Mouse (Mus musculus): ENCODE measurements around the gene Hapln4.
"Not testable (repeated sequence)": the region's sequence is repeated elsewhere in the genome, so short reads cannot be mapped to it uniquely, and the experiment has no call there.

Hapln4 gene

DNA sequence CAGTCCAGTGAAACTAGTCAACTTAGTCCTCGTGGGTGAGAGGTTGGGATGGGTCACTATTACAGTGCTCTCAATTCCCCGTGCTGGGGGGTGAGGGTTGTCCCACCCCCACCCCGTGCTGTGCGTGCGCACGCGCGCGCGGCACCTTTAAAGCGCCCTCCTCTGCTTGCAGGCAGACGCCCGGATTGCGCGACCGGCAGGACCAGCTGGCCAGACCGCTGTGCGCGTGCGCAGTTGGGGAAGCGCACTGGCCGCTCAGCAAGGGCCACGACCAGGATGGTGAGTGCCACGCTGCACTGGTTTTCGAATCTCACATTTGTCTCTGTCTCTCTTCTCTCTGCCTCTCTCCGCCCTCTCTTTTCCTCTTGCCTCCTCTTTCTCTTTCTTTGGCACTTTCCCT, at the start of gene Hapln4:
Hapln4 (plus strand) TSS at position 173 of the 400 bp plus-strand sequence.
- DNase-seq = peak; percentile 13

DNA sequence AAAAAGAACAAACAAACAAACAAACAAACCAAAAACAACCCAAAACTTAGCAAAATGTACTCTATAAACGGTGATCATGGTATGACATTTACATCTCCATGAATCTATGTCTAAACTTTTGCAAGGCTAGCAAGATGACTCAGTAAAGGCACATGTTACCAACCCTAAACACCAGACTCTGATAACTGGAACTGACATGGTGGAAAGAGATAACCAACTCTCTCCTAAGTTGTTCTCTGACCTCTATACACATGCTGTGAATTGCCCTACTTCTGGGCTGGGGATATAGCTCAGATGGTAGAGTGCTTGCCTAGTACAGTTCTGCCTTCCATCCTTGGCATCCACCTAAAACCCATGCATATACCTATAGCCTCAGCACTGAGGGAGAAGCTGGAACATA, 45.3 kb upstream of the Hapln4 start:
- no peak for DNase-seq

DNA sequence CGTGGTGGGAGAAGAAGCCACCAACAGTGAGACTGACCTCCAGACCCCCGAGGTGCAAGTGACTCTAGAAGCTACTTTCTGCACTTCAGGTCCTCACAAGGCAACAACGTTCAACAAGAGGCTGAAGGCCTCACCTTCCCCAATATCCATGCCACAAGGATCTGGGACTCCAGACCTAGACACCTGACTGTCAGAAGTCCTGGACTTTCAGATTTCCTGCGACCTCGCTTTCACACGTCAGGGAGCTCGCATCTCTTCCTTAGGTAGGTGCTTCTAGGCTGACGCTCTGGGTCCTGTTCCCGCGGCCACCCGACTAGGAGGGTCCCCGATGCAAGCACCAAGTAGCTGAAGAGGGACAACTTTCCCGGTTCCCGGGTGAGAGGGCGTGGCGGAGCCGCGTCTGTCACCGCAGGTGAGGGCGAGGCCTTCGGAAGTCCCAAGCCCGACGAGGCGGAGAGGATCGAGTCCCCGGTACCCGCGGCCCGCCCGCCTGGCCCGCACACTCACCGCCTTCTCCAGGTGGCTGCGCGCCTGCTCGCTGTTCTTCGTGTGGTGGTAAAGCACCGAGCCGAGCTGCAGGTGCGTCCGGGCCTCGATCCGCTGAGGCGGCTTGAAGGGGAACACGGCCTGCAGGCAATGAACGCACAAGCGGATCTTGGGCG, 41.2 kb upstream of the Hapln4 start:
- peak; percentile 35 for DNase-seq

DNA sequence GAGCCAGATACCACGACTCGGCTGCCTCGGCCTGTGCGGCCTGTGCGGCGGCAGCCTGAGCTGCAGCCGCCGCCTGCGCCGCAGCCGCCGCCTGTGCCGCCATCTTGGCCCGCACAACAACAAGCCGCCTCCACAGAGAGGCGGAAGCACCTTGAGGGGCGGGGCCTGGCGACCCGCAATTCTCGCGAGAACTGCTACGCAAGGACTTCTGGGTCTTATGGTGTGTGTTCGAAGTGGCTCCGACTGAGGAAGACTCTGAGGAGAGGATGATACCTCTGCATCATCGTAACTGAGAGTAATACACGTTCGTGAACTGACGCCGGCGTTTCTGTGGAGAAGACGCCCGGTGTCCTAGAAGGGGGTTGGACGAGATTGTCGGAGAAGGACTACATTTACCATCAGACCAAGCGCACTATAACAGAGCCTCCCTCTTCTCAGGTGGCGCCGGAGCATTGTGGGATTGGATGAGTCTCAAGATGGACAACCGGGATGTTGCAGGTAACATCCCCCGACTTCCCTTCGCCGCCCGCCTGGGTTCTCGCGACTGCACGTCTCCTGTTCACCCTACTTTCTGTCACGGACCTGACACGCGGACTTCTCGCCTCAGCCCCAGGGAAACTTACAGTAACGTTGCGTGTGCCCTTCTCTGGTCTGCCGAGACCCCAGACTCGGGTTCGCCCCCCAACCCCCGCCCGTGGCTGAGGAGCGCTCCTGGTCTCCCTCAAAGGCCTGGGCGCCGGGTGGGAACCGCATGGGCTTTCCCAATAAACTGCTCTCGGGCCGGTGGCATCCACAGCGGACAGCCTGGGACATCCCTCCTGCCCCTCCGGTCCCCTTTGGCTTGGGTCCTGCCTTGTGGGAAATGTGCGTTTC, 40.4 kb upstream of the Hapln4 start, which contains the start of the genes Mau2 and Sugp1:
Mau2 (minus strand) TSS at position 152 of the 873 bp plus-strand sequence.
Sugp1 (plus strand) TSS at position 231 of the 873 bp plus-strand sequence.
- DNase-seq = peak; percentile 98

DNA sequence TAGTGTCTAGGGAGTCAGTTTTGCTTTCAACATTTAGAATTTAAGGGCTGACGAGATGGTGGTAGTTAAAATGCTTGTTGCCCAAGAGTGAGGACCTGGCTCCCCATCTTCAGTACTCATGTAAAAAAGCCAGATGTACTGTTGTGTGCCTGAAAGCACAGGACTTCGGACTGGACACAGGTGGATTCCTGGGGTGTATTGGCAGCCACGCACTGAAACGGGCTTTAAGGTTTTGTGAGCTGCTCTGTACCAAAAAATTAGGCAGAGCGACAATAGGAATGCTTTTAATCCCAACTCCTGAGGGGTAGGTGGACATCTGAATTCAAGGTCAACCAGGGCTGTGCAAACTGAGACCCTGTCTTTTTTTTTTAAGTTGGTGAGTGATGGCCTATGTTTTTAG, 39.3 kb upstream of the Hapln4 start:
- DNase-seq = no peak

DNA sequence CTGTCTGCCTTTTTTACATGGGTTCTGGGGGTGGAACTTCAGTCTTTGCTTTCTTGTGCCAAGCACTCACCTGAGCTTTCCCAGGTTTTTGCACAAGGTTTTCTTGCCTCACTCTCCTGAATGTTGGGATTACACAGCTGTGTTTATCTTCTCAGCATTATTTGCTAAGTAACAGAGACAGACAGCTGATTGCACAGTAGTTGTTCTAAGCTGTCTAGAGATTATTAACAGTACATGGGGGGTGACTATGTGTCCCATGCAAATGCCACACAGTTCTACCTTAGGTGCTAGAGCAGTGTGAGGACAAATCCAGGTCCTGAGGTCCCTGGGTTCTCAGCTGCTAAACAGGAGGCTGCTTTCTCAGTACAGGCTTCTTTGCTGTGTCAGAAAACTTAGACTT, 33.6 kb upstream of the Hapln4 start:
- no peak for DNase-seq

DNA sequence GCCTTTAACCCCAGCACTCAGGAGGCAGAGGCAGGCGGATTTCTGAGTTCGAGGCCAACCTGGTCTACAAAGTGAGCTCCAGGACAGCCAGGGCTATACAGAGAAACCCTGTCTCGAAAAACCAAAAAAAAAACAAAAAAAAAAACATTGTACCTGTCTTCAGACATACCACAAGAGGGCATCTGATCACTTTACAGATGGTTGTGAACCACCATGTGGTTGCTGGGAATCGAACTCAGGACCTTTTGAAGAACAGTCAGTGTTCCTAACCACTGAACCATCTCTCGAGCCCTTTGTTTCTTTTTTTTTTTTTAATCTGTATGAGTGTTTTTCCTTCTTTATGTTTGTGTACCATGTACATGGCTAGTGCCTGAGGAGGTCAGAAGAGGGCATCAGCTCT, 32.8 kb upstream of the Hapln4 start:
- DNase-seq = not testable (repeated sequence)

DNA sequence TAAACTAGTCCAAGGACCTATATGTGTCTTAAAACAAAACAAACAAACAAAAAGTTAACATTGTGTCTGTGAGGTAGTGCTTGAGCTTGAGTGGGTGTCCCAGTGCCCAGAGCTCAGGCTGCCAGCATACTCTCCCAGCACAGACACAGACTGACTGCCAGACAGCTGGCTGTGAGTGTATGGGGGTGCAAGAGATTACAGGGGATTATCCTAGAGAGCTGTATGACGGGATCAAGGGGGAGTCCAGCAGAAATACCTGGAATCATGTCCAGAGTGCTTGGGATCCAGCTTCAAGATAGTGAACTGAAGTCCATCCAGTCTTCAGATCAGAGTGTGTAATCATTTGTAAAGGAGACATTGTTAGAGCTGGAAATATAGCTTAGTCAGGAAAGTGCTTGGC, 25.5 kb upstream of the Hapln4 start:
- DNase-seq = no peak

DNA sequence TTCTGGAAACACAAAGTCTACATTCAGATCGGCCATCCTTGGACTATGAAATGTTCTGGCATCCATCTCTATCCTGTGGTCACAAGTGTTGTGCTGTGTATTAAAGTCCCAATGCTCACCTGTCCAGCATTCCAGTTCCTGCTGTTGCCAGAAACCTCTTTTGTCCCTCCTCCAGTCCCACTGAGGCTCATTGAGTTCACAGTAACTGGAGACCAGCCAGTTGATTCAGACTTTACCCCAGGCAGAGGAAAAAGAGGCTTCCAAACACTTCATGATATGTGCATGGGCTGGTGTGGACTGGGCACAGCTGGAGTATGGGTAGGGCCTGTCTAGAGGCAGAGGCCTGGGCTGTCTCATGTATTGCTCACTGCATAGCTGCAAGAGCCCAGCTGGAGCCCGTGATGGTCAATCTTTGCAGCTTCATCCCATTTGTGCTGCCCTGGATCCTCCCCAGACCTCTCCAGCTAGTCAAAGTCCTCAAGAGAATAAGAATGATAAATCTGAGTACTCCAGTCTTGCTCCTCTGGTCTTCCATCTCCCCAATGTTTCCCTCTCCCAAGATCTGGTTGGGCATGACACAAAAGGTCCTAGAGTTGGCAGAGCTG, 11.3 kb upstream of the Hapln4 start:
- no peak for DNase-seq

DNA sequence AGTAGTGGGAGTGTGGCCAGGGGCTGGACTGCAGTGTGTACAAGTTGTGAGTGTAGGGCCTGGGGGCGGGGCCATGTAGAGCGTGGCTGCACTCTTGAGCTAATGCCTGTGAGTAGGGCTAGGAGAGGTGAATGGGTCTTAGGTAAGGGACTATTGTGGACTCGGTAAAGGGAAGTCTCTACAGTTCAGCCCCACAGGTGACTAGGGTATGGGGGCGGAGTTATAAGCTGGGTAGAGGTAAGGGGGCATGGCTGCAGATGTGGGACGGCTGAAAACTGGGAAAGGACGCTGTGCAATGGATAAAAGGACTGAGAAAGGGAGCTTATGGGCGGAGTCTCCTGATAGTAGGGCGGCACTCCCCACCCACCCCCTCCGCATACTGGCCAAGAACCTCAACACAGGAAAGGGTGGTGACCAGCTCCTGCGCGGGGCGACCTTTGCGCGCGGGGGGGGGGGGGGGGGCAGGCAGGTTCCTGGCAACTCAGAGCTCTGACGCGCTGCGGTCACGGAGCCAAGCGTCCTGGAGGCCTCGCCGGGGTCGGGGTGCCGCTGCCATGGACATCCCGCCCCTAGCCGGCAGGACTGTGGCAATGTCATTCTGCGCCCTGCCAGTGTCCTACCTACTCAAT, 10.7 kb upstream of the Hapln4 start, which contains the start of gene Tm6sf2:
Tm6sf2 (plus strand) TSS at position 484 of the 629 bp plus-strand sequence.
- peak; percentile 61 for DNase-seq

DNA sequence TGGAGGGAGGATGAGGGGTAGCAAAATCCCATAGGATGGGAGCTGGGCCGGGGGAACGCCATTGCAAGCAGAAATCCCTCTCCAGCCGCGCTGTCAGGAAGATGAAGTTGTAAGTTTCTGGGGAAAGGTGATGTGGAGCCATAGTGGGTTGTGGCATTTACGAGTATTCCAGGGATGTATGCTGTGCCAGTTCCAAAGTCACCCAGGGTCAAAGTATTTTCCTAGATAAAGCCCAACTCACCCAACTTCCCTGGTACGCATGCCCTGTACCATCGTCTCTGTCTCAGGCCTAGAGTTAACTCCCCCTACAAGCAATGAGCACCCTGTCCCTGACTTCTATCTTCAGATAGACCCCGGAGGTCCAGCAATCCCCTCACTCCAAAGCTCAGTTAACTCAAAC, 10.1 kb upstream of the Hapln4 start:
- DNase-seq = no peak

DNA sequence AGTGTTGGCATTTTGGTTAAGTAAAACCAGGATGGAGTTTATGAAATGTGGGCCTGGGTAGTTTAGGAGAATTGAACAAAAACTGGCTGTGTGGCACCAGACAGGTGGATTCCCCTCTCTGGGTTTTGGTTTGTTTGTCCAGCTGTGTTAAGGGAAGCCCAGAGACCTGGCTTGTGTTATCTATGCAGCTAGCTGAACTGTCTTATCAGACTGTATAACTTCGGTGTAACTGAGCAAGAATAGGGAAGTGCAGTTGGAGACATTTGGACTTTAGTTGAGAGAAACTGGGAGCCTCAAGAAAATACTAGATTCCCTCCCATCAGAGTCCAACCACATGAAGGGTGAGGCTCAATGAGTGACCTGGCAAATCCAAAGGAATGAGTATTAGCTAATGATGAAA, 9.6 kb upstream of the Hapln4 start:
- no peak for DNase-seq

DNA sequence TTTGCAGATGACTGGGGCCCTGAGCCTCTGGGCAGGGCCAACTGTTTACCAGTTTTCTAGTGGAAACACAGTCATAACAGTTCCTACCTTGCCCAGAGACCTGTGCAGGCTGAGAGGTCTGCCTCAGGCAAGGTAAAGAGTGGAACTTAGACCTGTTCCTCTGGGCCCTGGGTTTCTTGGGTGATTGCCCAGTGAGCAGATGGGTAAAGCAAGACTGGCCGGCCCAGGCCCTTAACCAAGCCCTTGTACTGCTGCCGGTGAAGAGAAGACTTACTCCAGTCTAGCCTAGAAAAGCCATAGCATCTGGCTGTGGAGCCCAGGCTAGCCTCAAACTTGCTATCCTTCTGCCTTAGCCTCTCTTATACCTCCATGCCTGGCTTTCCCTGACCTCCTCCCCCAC, 1.3 kb upstream of the Hapln4 start:
- no peak for DNase-seq

DNA sequence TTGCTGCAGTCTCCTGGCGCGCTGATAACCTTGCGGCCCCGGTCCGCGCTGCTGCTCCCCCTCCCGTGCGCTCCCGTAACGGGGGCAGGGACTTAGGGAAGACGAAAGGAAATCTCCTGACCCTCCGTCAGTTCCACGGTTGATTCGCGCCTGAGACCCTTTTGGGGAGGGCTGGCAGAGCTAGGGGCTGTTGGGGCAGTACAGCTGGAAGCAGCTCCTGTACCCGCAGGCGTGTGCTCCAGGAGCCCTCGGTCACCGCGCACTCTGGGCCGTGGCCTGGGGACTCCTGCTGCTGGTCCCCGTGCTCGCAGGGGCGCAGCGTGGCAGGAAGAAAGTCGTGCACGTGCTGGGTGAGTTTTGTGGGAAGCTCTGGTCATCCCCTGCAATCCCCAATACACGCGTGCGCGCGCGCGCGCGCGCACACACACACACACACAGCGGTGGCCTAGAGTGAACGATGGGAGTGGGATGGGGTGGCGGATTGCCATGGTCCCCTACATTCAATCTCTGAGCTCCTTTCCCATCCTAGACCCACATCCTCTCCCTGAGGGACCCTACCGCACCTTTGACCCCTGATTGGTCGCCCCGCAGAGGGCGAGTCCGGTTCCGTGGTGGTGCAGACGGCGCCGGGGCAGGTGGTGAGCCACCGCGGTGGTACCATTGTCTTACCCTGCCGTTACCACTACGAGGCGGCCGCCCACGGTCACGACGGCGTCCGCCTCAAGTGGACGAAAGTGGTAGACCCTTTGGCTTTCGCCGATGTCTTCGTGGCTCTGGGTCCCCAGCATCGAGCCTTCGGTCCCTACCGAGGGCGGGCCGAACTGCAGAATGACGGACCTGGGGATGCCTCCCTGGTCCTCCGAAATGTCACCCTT, 1.2 kb downstream of the Hapln4 start:
- no peak for DNase-seq

DNA sequence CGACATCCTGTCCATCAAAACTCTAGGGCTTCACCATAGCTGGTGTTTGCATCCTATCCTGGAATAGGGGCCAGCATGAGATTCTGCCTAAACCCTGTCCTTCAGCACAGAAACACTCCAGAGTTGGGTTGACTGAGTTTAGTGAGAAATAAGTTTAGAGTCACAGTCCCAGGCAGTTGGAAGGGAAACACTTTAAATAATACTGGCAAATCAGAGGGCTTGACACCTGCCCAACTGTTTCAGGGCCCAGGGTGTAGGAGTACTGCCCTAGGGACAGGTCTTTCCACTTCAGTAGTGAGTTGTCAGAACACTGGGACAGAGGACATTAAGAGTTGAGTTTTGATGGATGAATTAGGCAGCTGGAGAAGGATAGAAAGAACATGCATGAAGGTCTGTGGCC, 2.9 kb downstream of the Hapln4 start:
- no peak for DNase-seq

DNA sequence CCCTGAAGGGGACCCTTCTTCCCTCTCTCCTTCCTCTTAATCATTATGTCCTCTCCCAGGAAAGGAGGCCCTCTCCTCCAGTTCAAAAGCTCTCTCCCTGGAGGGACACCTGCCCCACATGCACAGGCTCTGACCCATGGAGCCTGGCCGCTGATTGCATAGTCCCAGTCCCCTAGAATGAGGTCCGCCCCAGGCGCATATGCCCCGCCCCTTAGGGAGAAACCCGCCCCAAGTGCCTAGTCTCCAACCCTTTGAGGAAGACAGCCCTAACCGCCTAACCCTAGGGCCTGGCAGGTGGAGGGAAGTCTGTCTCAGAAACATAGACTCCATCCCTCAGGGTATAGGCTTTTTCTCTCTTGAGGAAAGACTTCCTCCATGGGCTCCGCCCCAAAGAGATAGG, 4.0 kb downstream of the Hapln4 start:
- DNase-seq = no peak

DNA sequence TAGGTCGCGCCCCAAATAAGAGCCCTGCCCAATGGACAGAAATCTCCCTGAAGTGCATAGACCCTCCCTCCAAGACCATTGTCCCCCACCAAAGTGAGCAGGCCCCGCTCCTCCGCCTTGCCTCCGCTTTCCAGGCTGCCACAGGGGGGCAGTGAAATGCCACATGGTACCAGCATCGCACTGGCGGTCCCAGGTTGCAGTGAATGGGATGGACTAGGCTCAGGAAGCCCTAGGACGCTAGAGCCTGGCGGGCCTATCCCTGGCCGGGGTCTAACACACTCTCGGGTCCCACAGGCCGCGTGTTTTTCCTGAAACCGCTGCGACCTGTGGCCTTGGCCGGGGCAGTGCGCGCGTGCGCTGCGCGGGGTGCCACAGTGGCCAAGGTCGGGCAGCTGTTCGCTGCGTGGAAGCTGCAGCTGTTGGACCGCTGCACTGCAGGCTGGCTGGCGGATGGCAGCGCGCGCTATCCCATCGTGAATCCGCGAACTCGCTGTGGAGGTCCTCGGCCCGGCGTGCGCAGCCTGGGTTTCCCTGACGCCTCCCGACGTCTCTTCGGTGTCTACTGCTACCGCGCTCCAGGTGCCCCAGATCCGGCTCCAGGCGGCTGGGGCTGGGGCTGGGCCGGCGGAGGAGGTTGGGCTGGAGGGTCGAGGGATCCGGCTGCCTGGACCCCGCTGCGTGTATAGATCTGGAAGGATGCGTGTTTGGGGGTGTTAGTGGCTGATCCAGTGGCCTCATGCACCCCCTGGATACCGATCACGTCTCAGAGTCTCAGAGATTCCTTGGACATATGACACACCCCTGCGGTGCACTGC, 4.8 kb downstream of the Hapln4 start:
- DNase-seq = peak; percentile 33

DNA sequence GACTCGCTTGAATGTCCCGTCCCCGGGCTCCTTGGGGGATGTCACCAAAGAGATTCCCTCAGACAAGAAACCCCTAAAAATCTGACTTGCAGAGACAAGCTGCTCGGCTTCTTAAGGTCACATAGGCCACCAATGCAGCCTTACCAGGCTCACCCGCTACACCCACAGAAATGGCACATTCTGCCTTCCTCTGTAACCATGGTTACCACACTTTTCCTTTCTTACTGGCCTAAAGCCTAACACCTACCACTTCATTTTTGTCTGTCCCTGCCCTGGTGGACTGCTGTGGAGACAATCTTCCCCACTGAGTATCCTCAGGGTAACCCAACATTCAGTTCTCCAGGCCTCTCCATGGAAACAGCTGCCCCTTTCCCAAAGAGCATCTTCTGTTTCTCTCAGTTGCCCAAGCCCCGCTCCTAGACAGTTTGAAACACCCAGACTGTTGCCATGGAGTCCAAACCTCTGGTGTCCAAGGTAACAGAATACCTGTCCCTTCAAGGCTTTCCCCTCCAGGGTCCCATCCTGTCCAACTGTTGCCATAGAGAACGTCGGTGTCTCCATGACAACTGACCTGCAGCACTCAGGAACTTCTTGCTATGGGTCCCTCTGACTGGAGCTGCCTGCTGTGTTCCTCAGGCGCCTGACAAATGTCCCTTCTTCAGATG, 6.2 kb downstream of the Hapln4 start:
- DNase-seq = no peak

DNA sequence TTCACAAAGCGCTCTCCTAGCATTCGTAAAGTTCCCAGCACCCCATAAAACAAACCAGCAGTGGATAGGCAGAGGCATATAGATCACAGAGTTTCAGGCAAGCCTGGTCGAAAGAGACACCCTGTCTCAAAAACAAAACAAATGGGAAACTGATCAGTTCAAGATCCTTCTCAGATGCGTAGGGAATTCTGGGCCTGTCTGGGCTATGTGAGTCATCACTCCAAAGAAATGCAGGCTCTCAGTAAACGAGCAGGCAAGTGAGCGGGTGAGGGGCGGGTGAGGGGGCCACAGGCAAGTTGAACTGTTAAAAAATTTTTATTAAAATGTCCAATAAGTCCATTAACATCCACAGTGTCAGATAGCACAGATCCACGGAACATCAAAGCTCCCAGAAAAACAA, 9.5 kb downstream of the Hapln4 start:
- no peak for DNase-seq

DNA sequence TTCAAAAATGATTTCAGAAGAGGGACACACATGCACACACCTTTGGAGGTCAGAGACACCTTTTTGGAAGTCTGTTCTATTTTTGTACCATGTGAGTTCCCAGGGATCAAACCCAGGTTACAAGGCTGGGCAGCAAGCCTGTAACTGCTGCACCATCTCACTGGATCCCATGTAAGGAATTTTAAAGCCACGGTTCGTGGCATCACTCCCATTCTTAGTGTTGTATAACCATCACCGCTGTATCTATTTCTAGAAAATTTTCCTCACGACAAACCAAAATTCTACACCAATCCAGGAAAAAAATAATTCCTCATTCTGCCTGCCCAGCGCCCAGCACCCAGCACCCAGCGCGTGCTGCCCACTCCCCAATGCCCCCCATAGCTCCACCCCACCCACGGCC, 16.0 kb downstream of the Hapln4 start:
- no peak for DNase-seq

DNA sequence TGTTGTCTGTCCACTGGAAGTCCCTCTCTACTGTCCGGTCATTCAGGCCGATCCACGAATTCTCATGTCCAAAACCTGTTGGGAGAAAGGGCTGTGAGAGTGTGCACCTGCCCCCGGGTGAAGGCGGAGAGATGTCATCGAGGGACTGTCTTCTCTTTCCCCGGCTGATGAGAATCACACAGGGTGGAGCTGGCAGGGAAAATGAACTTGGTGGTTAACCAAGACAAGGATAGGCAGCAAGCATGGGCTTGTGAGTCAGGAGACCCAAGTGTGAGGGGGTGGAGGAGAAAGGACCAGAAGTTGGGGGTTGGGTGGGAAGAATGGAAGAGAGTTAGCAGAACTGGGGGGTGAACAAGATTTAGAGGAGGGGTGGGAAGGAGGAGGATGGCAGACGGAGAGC, 17.0 kb downstream of the Hapln4 start:
- no peak for DNase-seq

Data from lung, postnatal 14 days (tissue).